Mouse (Mus musculus) gastrocnemius, postnatal 36 days (tissue): ENCODE data around the gene Rbck1. TPM values are rescaled to one million over a fixed set of nuclear protein-coding genes. Genes with fewer than 3 reads are reported as not detected.
"Not testable (repeated sequence)": the region's sequence is repeated elsewhere in the genome, so short reads cannot be mapped to it uniquely, and the experiment has no call there.

ENCODE experiments used
- DNase-seq, 2 experiments: peaks; one replicate each; pipeline ENCODE4 v3.0.0; 2022
- intact Hi-C: fragments of 180-260 bp; cut with DNase I; formaldehyde crosslinking; loops from one replicate; pipeline ENCODE4 v1.15.1; 2025
- total RNA-seq, 2 experiments: library from RNA; stranded (reverse); gene quantifications; 2 replicates each; pipeline ENCODE4 v1.2.3; 2021

The Rbck1 gene
- total RNA-seq, 2 experiments from 2014 or later = 24.4 to 31.6 TPM

DNA sequence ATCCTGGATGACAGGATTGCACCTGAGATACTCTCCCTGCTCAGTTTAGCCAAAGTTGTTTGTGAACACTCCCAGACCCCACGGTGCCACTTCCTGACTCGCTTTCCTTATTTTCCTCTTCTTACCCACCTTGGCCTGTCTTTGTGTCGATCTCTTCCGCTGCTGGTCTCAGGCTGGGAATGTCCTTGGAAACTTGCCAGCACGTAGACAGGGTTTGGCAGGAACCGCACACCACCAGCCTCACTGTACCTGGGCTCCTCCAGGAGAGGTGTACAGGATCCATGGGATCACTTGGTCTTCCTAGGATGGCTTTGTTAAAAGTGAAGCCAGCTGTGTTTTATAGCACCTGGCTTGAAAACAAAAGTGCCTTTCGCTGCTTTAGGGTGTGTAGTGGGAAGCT is 19.5 kb downstream of the Rbck1 start:
- DNase-seq = no peak
- intact Hi-C loops = no loop called here

DNA sequence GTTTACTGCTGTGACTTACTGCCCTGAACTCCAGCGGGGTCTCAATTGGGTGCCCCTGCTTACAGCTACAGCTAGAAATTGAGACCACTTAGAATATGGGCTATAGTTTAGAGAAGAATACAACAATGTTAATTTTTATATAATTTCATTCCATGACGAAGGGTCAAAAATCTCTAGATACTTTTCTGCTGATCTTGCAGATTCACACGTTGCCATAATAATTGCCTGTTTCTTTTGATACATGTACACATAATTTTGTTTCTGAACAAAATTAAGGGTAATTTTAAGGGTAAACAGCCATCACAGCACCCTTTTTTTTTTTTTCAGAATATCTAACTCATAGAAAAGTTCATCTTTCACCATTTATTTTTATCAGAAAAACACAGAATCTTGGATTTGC is 25.3 kb downstream of the Rbck1 start:
- intact Hi-C loops = no loop called here
- DNase-seq = no peak

DNA sequence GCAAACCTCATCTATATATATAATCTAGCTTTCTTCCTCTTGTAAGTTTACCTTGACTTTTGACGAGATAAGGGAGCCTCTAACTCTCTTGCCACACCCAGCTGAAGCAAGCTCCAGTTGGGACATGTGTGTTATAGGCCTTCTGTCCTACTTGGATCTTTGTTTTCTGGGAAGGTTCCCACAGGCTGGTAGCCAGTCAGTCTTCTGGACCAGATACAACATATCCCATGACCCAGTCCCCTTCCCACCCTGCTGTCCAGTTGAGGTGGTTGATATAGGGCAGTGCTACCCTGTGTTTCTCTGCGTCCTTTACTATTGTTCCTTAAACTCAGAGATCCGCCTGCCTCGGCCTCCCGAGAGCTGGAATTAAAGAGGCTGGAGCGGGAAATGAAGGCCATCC is 27.0 kb downstream of the Rbck1 start:
- intact Hi-C loops = no loop called here
- no peak for DNase-seq

GRCm38 (mm10) chr2:152303781-152304180 is 28.7 kb downstream of the Rbck1 start:
- no peak for DNase-seq
- intact Hi-C loops = no loop called here

DNA sequence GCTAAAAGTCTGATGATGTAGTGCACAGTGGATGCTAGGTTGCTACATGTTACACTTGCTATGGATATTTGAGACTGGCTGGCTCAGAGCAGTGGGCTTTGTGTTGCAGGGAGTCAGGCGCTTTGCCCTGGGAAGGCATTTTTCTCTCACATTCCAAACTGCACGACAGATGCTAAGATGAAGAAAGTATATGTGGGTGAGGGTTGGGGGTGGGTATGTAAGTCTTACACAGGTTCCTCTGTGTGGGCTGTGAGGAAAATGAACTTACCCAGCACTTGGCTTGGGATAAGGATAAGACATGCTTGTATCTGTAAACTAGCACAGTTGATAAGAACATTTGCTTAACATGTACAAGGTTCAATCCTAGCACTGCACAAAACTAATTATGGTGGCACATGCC is 29.6 kb downstream of the Rbck1 start:
- intact Hi-C loops = no loop called here
- DNase-seq = no peak

- no peak for DNase-seq
- intact Hi-C loops = no loop called here
These were observed 37.9 kb downstream of the Rbck1 start for GRCm38 (mm10) chr2:152294541-152294940.

DNA sequence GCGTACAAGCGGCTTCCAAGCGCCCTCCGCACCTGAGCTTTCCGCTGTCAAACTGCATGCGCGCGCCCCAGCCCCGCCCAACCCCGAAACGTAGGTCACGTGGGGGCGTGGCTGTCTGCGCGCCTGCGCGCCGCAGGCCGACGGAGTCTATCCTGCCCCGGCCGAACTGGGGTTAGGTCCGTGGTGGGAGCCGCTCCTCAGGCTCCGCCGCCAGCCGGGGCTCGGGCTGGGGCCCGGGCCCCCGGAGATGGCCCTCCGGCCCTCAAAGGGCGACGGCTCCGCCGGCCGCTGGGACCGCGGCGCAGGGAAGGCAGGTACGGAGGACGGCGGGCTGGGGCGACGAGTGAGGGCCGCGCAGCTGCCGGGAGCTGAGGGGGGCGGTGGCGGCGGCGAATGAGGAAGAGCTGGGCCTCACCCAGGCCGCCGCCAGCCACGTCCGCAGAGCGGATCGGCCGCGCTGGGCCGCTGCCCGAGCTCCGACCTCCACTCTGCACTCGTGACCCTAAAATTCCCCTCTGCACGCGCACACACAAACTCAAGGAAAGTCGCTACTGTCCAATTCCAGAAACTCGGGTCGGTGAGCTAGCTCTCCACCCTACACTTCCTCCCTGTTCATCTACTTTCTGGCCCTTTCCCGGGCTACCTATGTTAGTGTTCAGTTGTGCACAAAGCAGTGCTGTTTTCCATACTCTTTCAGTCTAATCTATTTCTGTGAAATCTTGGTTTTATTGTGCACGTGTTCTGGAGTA is 38.6 kb downstream of the Rbck1 start, which contains the start of gene Tbc1d20:
Gene Tbc1d20, plus strand, starts transcription at position 102 of the 749 bp plus-strand sequence.
- intact Hi-C loops = no loop called here
- peak; percentile 81 to 88 for DNase-seq

DNA sequence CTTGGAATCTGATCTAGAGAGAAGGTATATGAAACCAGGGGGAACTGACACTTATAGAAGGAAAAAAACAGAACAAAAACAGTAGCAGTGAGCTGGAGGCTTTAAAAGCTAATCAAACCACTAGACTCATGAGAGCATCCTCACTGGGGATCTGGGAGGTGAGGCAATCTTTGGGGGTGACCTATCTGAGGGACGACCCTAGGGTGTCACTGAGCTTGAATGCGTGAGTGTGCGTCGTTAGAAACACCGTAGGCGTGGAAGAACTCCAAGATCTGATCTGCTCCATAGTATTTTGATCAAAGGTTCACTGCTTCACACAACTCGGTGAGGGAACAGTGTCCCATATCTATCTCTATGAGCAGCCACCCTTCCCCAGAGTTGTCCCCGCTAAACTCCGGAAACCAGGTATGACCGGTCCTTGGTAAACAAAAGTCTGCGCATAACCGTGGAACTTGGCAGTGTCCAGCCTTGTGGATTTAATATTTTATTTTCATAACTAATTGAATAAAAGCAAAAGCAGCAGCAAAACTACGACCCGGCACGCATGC is 39.2 kb downstream of the Rbck1 start:
- intact Hi-C loops = no loop called here
- no peak for DNase-seq

GRCm38 (mm10) chr2:152292475-152292874 is 40.0 kb downstream of the Rbck1 start:
- intact Hi-C loops = no loop called here

GRCm38 (mm10) chr2:152289623-152290022 is 42.8 kb downstream of the Rbck1 start:
- intact Hi-C loops = not testable (repeated sequence)

More at GRCm38 (mm10) chr2:152292475-152292874, 40.0 kb downstream of the Rbck1 start:
- DNase-seq = no peak

GRCm38 (mm10) chr2:152288046-152288445 is 44.4 kb downstream of the Rbck1 start:
- no peak for DNase-seq
- intact Hi-C loops = no loop called here

More at GRCm38 (mm10) chr2:152289623-152290022, 42.8 kb downstream of the Rbck1 start:
- DNase-seq = not testable (repeated sequence)

DNA sequence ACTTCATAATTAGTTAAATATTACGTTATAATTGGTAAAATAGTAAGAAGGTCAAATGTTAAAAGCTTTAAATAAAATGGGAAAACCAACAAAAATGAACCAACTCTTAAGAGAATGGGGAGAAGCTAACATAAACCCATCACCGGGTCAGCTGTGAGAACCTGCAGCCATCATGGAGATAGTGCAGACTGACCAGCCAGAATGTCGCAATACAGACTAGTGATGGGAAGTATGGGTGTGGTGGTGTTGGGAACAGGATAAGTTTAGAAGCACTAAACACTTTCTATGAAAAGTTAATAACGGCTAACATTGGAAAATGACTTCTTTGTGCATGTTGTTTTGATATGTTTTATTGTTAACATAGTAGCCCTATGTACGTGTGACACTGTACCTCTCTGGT is 44.9 kb downstream of the Rbck1 start:
- DNase-seq = no peak
- intact Hi-C loops = no loop called here

GRCm38 (mm10) chr2:152281407-152281806 is 51.0 kb downstream of the Rbck1 start:
- peak in 1 of 2 experiments; percentile 17 for DNase-seq
- intact Hi-C loops = no loop called here

- intact Hi-C loops = no loop called here
- DNase-seq = no peak
These were observed 58.8 kb downstream of the Rbck1 start for GRCm38 (mm10) chr2:152273639-152274038.

Other genes with a start within 250 kb of the Rbck1 start
- gene Srxn1, start 227.1 kb downstream of the Rbck1 start, total RNA-seq = 10 to 100 TPM; 21.3 to 21.5 TPM
- 10 to 100 TPM; 15.7 to 17.4 TPM for gene Tcf15, start 189.1 kb downstream of the Rbck1 start, total RNA-seq
- 10 to 100 TPM; 82.6 to 84.0 TPM for gene Csnk2a1, start 105.8 kb downstream of the Rbck1 start, total RNA-seq
- 10 to 100 TPM; 21.8 to 26.8 TPM for gene Tbc1d20, start 38.8 kb downstream of the Rbck1 start, total RNA-seq
- 1 to 10 TPM in 1 of 2 experiments, under 1 TPM in 1; 0.62 to 1.5 TPM for gene Trib3, start 11.4 kb upstream of the Rbck1 start, total RNA-seq
- gene Nrsn2, start 44.0 kb upstream of the Rbck1 start, total RNA-seq = not detected
- gene Sox12, start 65.4 kb upstream of the Rbck1 start, total RNA-seq = 1 to 10 TPM; 1.4 to 1.5 TPM
- gene Zcchc3, start 82.4 kb upstream of the Rbck1 start, total RNA-seq = 1 to 10 TPM in 1 of 2 experiments, under 1 TPM in 1; 0.84 to 2.1 TPM
- gene 6820408C15Rik, start 82.9 kb upstream of the Rbck1 start, total RNA-seq = not detected
- not detected for gene Defb23, start 132.0 kb upstream of the Rbck1 start, total RNA-seq
- not detected for gene Defb20, start 144.4 kb upstream of the Rbck1 start, total RNA-seq
- gene Defb22, start 157.5 kb upstream of the Rbck1 start, total RNA-seq = not detected
- gene Defb26, start 179.0 kb upstream of the Rbck1 start, total RNA-seq = not detected
- gene Defb28, start 185.6 kb upstream of the Rbck1 start, total RNA-seq = not detected
- not detected for gene Defb29, start 207.4 kb upstream of the Rbck1 start, total RNA-seq
- not detected for gene Gm17416, start 236.7 kb upstream of the Rbck1 start, total RNA-seq
- not detected for gene Defb21, start 240.1 kb upstream of the Rbck1 start, total RNA-seq
- not detected for gene Defb19, start 247.7 kb upstream of the Rbck1 start, total RNA-seq